Mouse (Mus musculus) intestine, embryonic 15.5 days (tissue): Measurements from ENCODE around the gene Angel2. TPM values are rescaled to one million over a fixed set of nuclear protein-coding genes. Genes with fewer than 3 reads are reported as not detected.

Experiments
- ATAC-seq: fragments of 200-750 bp; cut with Nextera tagmentation; 2 replicates; pipeline ENCODE4 v1.8.0; 2017; ENCODE audit warnings: moderate TSS enrichment, moderate library complexity
- H3K27ac ChIP-seq: fragments of 300-500 bp; sonication (generic); 2 replicates; pipeline ENCODE4 v1.5.1; 2015; ENCODE audit warnings: mild to moderate bottlenecking, inconsistent platforms
- H3K27me3 ChIP-seq: fragments of 300-500 bp; sonication (generic); replicated peaks from 2 replicates; pipeline ENCODE4 v1.6.1; 2015; ENCODE audit warnings: inconsistent platforms
- H3K36me3 ChIP-seq: fragments of 300-500 bp; sonication (generic); 2 replicates; pipeline ENCODE4 v1.6.1; 2015; ENCODE audit warnings: inconsistent platforms
- H3K4me1 ChIP-seq: fragments of 300-500 bp; sonication (generic); replicated peaks from 2 replicates; pipeline ENCODE4 v1.6.1; 2015; ENCODE audit warnings: inconsistent platforms
- H3K4me2 ChIP-seq: fragments of 300-500 bp; sonication (generic); replicated peaks from 2 replicates; pipeline ENCODE4 v1.6.1; 2015; ENCODE audit warnings: mild to moderate bottlenecking, inconsistent platforms
- H3K4me3 ChIP-seq: fragments of 300-500 bp; sonication (generic); replicated peaks from 2 replicates; pipeline ENCODE4 v1.5.1; 2015; ENCODE audit warnings: inconsistent platforms
- H3K9ac ChIP-seq: fragments of 300-500 bp; sonication (generic); 2 replicates; pipeline ENCODE4 v1.6.1; 2015; ENCODE audit warnings: inconsistent platforms
- H3K9me3 ChIP-seq: fragments of 300-500 bp; sonication (generic); 2 replicates; pipeline ENCODE4 v1.6.1; 2016; ENCODE audit warnings: inconsistent platforms
- WGBS: fragments of 180-500 bp; shearing (Covaris S2); methylation state at CpG from one replicate; pipeline ENCODE4 v1.1.7; 2015; 5-methylcytosine and 5-hydroxymethylcytosine counted together
- polyA plus RNA-seq: library from polyadenylated mRNA; unstranded; fragments of >200 nt; fragmentation: Nextera tagmentation; extraction: Ambion mirVana; gene quantifications from 2 replicates; pipeline ENCODE4 v1.2.1, GENCODE M21; 2015

The Angel2 gene
- polyA plus RNA-seq, 1 experiment from 2014 or later, result 40.2 TPM

GRCm38 (mm10) chr1:190939803-190940202, 14.9 kb downstream of the Angel2 start:
- H3K27ac ChIP-seq, result no peak overlapping the region
- no peak overlapping the region for H3K4me3 ChIP-seq
- no peak overlapping the region for H3K4me2 ChIP-seq
- no peaks in the 10 kb centered on the region for H3K4me1 ChIP-seq
- no peaks in the 10 kb centered on the region for H3K9me3 ChIP-seq
- peaks cover 35% of the 10 kb centered on the region for H3K36me3 ChIP-seq
- no peak overlapping the region for H3K9ac ChIP-seq
- H3K27me3 ChIP-seq, result no peaks in the 10 kb centered on the region
- WGBS, result 93% methylated on average over 7 of the region's 7 CpGs
- no peak for ATAC-seq

GRCm38 (mm10) chr1:190944109-190944760, 19.3 kb downstream of the Angel2 start:
- Histone ChIP-seq H3K4me2 (no peak overlapping the region), H3K9ac (no peak overlapping the region), H3K27ac (no peak overlapping the region), H3K27me3 (no peaks in the 10 kb centered on the region), H3K4me1 (no peaks in the 10 kb centered on the region), H3K9me3 (no peaks in the 10 kb centered on the region), H3K4me3 (no peak overlapping the region), H3K36me3 (peaks cover 35% of the 10 kb centered on the region)
- peak; percentile 75; the same call in 1 of the 2 replicates for ATAC-seq
- 48% methylated on average over 6 of the region's 6 CpGs for WGBS

- H3K27ac ChIP-seq, result no peak overlapping the region
- no peak overlapping the region for H3K4me2 ChIP-seq
- H3K27me3 ChIP-seq, result no peaks in the 10 kb centered on the region
- H3K4me3 ChIP-seq, result no peak overlapping the region
- ATAC-seq, result no peak
- 83% methylated on average over 5 of the region's 5 CpGs for WGBS
- H3K4me1 ChIP-seq, result no peaks in the 10 kb centered on the region
- peaks cover 16% of the 10 kb centered on the region for H3K36me3 ChIP-seq
- H3K9me3 ChIP-seq, result no peaks in the 10 kb centered on the region
- H3K9ac ChIP-seq, result no peak overlapping the region
These were observed 23.1 kb downstream of the Angel2 start for GRCm38 (mm10) chr1:190947986-190948385.

GRCm38 (mm10) chr1:190948439-190948838, 23.5 kb downstream of the Angel2 start:
- Histone ChIP-seq H3K27ac (no peak overlapping the region), H3K4me2 (no peak overlapping the region), H3K4me3 (no peak overlapping the region), H3K36me3 (peaks cover 16% of the 10 kb centered on the region), H3K27me3 (no peaks in the 10 kb centered on the region), H3K9me3 (no peaks in the 10 kb centered on the region), H3K4me1 (no peaks in the 10 kb centered on the region), H3K9ac (no peak overlapping the region)
- 83% methylated on average over 7 of the region's 7 CpGs for WGBS
- ATAC-seq, result no peak

- no peaks in the 10 kb centered on the region for H3K9me3 ChIP-seq
- no peak for ATAC-seq
- H3K4me2 ChIP-seq, result no peak overlapping the region
- no peaks in the 10 kb centered on the region for H3K4me1 ChIP-seq
- H3K36me3 ChIP-seq, result peaks cover 12% of the 10 kb centered on the region
- H3K27ac ChIP-seq, result no peak overlapping the region
- H3K27me3 ChIP-seq, result no peaks in the 10 kb centered on the region
- no peak overlapping the region for H3K4me3 ChIP-seq
- 86% methylated on average over 17 of the region's 17 CpGs for WGBS
- H3K9ac ChIP-seq, result no peak overlapping the region
These were observed 23.9 kb downstream of the Angel2 start for GRCm38 (mm10) chr1:190948846-190949245.

- Histone ChIP-seq H3K27me3 (no peaks in the 10 kb centered on the region), H3K4me1 (no peaks in the 10 kb centered on the region), H3K9ac (no peak overlapping the region), H3K36me3 (peaks cover 11% of the 10 kb centered on the region; the same call in 1 of the 2 replicates), H3K9me3 (no peaks in the 10 kb centered on the region), H3K4me2 (no peak overlapping the region), H3K27ac (no peak overlapping the region), H3K4me3 (no peak overlapping the region)
- WGBS, result 80% methylated on average over 5 of the region's 5 CpGs
- no peak for ATAC-seq
These were observed 26.1 kb downstream of the Angel2 start for GRCm38 (mm10) chr1:190951014-190951413.

GRCm38 (mm10) chr1:190953009-190953408, 28.1 kb downstream of the Angel2 start:
- Histone ChIP-seq H3K9me3 (no peaks in the 10 kb centered on the region), H3K4me1 (no peaks in the 10 kb centered on the region), H3K36me3 (peaks cover 17% of the 10 kb centered on the region; the same call in 1 of the 2 replicates), H3K4me3 (no peak overlapping the region), H3K4me2 (no peak overlapping the region), H3K27me3 (no peaks in the 10 kb centered on the region), H3K9ac (no peak overlapping the region), H3K27ac (no peak overlapping the region)
- WGBS, result 68% methylated on average over 3 of the region's 3 CpGs
- ATAC-seq, result no peak

- ATAC-seq, result no peak
- H3K4me1 ChIP-seq, result no peaks in the 10 kb centered on the region
These were observed 33.9 kb downstream of the Angel2 start for GRCm38 (mm10) chr1:190958821-190959220.

GRCm38 (mm10) chr1:190962760-190963159, 37.8 kb downstream of the Angel2 start:
- Histone ChIP-seq H3K9ac (no peak overlapping the region), H3K27ac (no peak overlapping the region), H3K36me3 (peaks cover 6% of the 10 kb centered on the region; the same call in 1 of the 2 replicates), H3K4me2 (no peak overlapping the region), H3K4me1 (no peaks in the 10 kb centered on the region), H3K4me3 (no peak overlapping the region), H3K27me3 (no peaks in the 10 kb centered on the region), H3K9me3 (no peaks in the 10 kb centered on the region)
- no peak for ATAC-seq
- WGBS, result 87% methylated on average over 3 of the region's 3 CpGs

More at GRCm38 (mm10) chr1:190958821-190959220, 33.9 kb downstream of the Angel2 start:
- no peaks in the 10 kb centered on the region for H3K27me3 ChIP-seq
- no peaks in the 10 kb centered on the region for H3K9me3 ChIP-seq
- H3K4me3 ChIP-seq, result no peak overlapping the region
- no peak overlapping the region for H3K9ac ChIP-seq
- 77% methylated on average over 5 of the region's 5 CpGs for WGBS
- no peak overlapping the region for H3K27ac ChIP-seq
- peaks cover 11% of the 10 kb centered on the region; the same call in 1 of the 2 replicates for H3K36me3 ChIP-seq
- no peak overlapping the region for H3K4me2 ChIP-seq

- Histone ChIP-seq H3K4me2 (no peak overlapping the region), H3K27me3 (no peaks in the 10 kb centered on the region), H3K9ac (no peak overlapping the region), H3K36me3 (peaks cover 7% of the 10 kb centered on the region), H3K9me3 (no peaks in the 10 kb centered on the region), H3K4me3 (no peak overlapping the region), H3K4me1 (no peaks in the 10 kb centered on the region), H3K27ac (no peak overlapping the region)
- WGBS, result 77% methylated on average over 15 of the region's 15 CpGs
- no peak for ATAC-seq
These were observed 40.3 kb downstream of the Angel2 start for GRCm38 (mm10) chr1:190964992-190965780.

- Histone ChIP-seq H3K27ac (no peak overlapping the region), H3K4me2 (no peak overlapping the region), H3K9ac (no peak overlapping the region), H3K4me1 (no peaks in the 10 kb centered on the region), H3K4me3 (no peak overlapping the region), H3K27me3 (no peaks in the 10 kb centered on the region), H3K36me3 (peaks cover 11% of the 10 kb centered on the region), H3K9me3 (no peaks in the 10 kb centered on the region)
- ATAC-seq, result no peak
- 91% methylated on average over 7 of the region's 7 CpGs for WGBS
These were observed 43.1 kb downstream of the Angel2 start for GRCm38 (mm10) chr1:190968010-190968409.

GRCm38 (mm10) chr1:190971708-190972610, 47.0 kb downstream of the Angel2 start:
- Histone ChIP-seq H3K4me3 (no peak overlapping the region), H3K27me3 (no peaks in the 10 kb centered on the region), H3K4me2 (no peak overlapping the region), H3K27ac (no peak overlapping the region), H3K36me3 (peaks cover 11% of the 10 kb centered on the region), H3K9ac (no peak overlapping the region), H3K9me3 (no peaks in the 10 kb centered on the region), H3K4me1 (peaks cover 4% of the 10 kb centered on the region)
- no peak for ATAC-seq
- 77% methylated on average over 14 of the region's 14 CpGs for WGBS
